Mouse (Mus musculus) large intestine, adult 2 months (tissue): ENCODE measurements around the gene Tmed9. TPM values are rescaled to one million over a fixed set of nuclear protein-coding genes. Genes with fewer than 3 reads are reported as not detected.
"Not testable (repeated sequence)": the region's sequence is repeated elsewhere in the genome, so short reads cannot be mapped to it uniquely, and the experiment has no call there.

Experiments used
- DNase-seq: peaks from one replicate; pipeline ENCODE4 v3.0.0-alpha.2; 2012; ENCODE audit warnings: low read depth, low spot score
- WGBS: fragments of 180-500 bp; shearing (Covaris S2); methylation state at CpG from one replicate; pipeline ENCODE4 v1.1.7; 2018; 5-methylcytosine and 5-hydroxymethylcytosine counted together
- polyA plus RNA-seq: library from polyadenylated mRNA; depleted of rRNA; stranded (reverse); fragments of >200 nt; gene quantifications from 2 replicates; pipeline ENCODE4 v1.2.3, GENCODE M21; 2012

Gene Tmed9
- polyA plus RNA-seq, 1 experiment = 105 TPM

DNA sequence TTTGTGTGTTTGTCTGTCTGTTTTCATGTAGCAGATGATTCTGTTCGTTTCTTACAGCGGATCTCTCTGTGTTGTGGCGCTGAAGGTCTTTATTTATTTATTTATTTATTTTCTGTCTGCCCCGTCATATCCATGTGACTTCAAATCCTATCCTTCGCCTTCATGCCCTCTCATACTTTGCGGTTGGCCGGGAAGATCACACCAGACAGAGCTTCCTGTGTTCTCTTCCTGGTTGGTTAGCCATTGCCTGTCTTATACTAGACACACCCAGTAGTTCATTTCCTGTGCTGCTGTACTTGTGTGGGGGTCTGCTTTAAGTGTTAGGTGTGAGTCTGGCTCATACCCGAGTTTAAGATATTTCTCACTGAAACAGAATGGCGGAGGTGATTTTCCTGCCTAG lies 27.1 kb downstream of the Tmed9 start:
- DNase-seq = no peak
- WGBS = 6% methylated on average over 9 of the region's 9 CpGs

DNA sequence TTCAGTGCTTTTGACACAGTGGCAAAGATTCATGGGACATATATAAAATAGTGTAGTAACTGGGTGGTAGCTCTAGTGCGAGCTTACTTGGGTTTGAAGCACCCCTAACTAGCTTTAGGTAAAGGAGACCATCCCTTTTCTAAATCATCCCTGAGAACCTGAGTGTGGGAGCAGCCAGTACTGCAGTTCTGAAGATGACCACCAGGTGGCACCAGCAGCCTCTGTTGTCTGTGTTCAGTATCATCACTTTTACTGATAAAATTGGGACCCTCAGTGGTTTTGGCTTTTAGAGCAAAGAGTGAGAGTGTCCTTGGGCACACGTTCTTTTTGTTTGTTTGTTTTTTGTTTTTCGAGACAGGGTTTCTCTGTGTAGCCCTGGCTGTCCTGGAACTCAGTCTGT lies 28.1 kb downstream of the Tmed9 start:
- 2% methylated on average over 3 of the region's 3 CpGs for WGBS
- DNase-seq = no peak

DNA sequence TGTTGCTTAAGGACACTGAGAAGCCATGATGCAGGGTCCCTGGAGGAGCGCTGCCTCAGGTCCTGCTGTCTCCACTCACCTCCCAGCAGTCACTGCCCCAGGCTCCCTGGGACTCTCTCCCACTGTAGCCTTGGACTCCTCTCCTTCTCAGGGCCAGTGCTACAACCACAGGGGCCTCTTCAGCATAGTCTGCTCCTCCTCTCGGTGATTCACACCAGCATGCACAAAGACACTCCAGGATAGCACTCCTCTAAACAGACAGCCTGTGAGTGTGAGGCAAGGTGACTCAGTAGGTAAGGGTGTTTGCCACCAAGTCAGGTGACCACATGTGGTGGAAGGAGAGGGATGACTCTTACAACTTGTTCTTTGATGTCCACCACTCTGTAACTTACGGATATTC lies 31.1 kb downstream of the Tmed9 start:
- 95% methylated on average over 3 of the region's 3 CpGs for WGBS
- DNase-seq = no peak

DNA sequence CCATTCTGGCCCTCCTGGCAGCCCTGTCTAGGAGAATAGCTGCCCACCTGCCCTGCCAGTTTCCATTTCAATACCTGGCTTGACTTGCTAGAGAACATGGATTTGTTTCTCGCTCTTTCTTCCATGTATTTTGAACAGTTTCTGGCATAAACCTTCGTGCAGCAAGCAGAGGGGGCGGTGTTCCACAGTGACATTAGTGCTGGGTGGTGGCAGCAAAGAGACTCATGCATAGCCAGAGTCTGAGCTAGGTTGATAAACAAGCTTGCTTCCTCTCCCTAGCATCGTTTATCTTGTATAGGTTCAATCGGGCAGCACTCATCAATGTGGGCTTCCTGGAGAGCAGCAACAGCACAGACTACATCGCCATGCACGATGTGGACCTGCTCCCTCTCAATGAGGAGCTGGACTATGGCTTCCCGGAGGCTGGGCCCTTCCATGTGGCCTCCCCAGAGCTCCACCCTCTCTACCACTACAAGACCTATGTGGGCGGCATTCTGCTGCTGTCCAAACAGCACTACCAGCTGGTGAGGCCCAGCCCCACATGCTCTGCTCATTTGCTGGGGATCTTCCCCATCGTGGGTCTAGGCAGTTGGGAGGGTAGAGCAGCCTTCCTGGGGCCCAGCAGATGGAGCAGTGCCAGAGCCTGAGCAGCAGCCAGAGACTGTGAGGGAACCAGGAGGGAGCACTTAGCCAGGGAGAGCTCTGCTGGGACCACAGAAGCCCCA lies 33.5 kb downstream of the Tmed9 start:
- 79% methylated on average over 10 of the region's 10 CpGs for WGBS
- no peak for DNase-seq

DNA sequence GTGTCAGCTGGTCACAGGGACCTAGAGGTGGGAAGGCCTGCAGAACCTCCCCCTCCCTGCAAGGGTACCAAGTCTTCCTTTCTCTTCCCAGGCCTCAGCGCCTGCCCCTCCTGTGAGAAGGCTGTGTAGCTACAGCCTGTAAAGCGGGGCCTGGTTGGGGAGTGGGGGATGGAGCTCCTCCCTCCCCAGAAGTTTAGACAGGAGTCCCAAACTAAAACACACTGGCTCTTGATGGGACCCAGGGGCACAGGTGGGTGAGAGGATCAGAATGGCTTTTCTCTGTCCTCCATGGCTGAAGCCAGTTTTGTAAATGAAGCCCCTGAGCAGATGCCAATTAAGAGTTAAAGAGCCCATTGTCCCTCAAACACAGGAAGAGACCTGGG lies 34.1 kb downstream of the Tmed9 start:
- no peak for DNase-seq
- WGBS = 95% methylated on average over 2 of the region's 2 CpGs

DNA sequence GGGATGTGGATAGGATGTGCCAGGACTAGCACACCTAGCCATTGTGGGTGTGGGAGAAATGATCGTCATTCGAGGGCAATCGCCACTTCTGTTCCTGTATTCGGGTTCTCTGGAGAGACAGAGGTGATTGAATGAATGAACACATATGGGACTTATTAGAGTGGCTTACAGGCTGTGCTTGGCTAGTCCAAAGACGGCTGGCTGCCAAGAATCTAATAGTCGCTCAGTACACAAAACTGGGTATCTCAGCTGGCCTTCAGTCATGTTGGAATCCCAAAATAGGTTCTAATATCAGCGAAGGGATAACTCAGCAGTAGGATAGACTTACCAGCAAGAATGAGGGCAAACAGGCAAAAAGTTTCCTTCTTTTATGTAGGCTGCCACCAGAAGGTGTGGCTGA lies 38.5 kb downstream of the Tmed9 start:
- 90% methylated on average over 7 of the region's 7 CpGs for whole genome bisulfite sequencing
- DNase-seq = no peak

DNA sequence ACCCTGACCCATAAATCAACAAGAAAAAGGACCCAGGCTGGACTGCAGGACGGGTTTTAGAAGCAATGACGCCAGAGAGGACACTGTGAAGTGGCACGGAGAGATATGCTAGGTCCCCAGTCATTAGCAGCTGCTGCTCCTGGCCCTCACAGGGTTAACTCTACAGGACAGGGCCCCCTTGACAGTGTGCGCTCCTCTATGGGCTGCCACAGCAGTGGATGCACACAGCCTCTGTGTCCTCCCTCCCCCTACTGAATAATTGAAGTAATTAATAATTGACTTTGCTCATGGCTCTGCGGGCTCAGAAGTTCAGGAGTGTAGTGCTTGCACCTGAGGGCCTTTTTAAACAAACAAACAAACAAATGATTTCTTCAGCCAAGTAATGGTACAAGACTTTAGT lies 39.9 kb downstream of the Tmed9 start:
- no peak for DNase-seq
- 59% methylated on average over 5 of the region's 5 CpGs for WGBS

DNA sequence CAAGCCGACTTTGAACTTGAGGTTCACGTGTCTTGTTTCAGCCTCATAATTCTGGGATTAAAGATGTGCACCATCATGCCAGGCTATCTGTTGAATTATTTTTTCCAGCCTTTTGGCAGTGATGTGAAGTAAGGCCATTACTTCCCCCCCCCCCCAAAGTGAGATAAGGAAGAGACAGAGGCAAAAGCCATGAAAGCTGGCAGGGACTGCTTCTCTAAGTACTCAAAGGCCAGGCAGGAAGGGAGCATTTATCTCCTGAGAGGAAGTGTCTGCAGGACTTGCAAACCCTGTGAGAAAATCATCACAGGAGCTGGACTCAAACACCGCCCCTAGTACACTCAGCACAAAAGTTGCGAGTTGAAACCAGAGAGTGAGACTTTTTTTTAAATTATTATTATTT lies 45.8 kb downstream of the Tmed9 start:
- WGBS = 86% methylated on average over 4 of the region's 4 CpGs
- no peak for DNase-seq

DNA sequence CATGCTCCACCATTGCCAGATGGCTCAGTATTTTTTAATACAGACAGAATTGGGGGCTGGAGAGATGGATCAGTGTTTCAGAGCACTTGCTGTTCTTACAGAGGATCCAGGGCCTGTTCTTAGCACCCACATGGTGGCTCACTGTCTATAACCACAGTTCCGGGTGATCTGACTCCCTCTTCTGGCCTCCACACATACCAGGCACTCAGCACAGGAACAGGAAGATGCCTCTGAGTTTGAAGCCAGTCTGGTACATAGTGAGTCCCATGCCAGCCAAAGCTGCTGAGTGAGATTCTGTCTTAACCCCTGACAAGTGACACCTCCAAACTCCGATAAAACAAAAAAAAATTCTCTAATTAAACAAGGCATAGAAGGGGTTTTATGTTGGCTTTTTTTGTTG lies 46.7 kb downstream of the Tmed9 start:
- whole genome bisulfite sequencing = 68% methylated on average over 2 of the region's 2 CpGs

DNA sequence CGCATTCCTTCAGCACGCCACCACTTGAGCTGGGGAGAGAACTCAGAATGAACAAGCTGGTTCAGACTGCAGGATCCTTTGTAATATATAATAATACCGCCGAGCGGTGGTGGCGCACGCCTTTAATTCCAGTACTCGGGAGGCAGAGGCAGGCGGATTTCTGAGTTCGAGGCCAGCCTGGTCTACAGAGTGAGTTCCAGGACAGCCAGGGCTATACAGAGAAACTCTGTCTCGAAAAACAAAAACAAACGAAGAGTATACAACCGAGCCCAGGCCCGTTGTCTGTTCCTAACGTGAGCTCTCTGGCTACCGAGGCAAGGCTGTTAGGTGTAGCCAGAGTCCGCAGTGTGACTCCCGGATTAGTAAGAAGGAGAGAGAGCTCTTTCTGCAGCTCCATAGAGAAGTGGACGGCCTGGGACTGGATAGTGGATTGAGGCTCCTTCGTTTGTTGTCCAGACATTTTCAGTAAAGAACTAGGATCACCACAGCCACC lies 48.7 kb downstream of the Tmed9 start:
- not testable (repeated sequence) for DNase-seq
- WGBS = 9% methylated on average over 20 of the region's 20 CpGs

More for the DNA sequence above, 46.7 kb downstream of the Tmed9 start:
- DNase-seq = no peak

DNA sequence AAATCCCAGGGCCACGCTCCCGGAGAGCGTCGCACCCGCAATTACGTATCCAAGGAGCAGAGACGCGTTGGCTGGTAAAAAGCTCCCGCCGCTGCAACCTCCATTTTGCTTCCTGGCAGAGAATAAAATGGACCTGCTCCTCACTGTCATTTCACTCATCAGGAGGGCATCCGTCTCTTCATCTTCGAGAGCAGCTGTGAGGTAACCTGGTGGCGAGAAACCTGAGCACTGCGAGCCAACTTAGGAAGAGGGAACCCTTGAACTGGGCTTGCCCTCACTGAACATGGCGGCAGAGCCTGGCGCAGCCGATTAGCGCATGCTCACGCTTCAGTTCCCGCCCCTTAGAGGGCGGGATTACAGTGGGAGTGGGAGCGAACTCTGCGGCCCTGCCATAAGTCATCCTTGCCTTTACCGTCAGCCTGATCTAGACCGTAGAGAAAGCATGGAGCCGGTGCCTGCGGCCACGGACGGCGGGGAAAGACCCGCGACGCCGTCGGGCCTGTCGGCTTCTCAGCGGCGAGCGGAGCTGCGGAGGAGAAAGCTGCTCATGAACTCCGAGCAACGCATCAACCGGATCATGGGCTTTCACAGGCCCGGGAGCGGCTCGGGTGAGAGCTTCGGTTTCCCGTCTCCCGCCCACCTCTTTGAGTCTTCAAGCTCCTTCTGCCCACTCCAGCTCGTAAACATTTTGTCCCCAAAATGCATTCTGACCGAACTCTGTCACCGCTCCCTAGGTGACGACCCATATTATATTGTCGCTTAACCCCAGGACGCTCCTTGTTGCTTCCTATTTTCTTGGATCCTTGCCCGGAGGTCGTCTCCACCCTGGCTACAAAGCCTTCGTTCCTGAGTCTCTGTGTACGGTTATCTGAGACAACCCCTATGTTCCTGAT lies 49.4 kb downstream of the Tmed9 start, which contains the start of gene Caml:
Caml (plus strand) TSS at position 357 of the 893 bp plus-strand sequence.
- DNase-seq = peak; percentile 88
- under 1% methylated on average over 59 of the region's 59 CpGs for WGBS

DNA sequence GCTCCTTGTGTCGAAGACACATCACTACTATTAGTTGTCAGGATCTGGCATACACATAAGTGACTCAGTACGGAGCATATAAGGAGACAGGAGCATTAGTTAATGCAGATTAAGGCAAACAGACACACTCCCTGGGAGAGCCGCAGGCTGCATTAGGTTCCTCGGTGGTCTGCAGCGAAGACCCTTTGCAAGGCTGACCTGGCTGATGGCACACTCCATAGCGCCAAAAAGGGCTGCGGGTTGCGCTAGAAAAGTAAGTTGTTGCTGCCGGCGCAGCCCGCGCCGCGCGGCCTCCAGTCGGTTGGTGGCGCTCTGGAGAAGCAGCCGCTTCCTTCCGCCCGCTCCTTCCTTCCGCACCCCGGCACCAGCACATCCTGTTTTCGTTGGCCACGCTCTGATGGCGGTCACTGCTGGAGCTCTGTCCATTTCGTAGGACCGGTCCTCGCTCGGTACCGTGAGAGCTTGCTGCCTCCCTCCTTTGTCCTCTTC lies 61.2 kb downstream of the Tmed9 start, which contains the start of gene Ddx46:
Ddx46 (plus strand) TSS at position 389 of the 489 bp plus-strand sequence.
- WGBS = 3% methylated on average over 30 of the region's 30 CpGs
- DNase-seq = peak; percentile 52

DNA sequence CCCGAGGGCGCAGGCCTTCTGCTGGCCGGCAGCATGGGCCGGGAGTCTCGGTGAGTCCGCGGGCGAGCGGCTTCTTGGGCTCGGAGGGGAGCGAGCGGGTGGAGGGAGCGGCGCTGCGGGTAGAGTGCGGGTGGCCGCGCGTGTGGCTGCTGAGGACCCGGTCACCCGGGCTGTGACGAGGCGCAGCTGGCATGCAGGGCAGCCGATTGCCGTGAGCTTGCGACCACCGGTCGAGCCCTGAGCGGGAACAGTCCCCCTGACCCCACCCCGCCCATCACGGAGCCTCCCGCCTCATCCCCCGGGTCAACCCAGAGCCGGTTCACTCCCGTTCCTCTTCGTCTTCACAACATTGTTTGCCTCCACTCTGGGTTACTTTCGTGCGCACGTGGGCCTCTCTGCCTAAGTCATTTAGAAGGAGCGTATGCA lies 61.6 kb downstream of the Tmed9 start:
- WGBS = under 1% methylated on average over 40 of the region's 40 CpGs
- no peak for DNase-seq

DNA sequence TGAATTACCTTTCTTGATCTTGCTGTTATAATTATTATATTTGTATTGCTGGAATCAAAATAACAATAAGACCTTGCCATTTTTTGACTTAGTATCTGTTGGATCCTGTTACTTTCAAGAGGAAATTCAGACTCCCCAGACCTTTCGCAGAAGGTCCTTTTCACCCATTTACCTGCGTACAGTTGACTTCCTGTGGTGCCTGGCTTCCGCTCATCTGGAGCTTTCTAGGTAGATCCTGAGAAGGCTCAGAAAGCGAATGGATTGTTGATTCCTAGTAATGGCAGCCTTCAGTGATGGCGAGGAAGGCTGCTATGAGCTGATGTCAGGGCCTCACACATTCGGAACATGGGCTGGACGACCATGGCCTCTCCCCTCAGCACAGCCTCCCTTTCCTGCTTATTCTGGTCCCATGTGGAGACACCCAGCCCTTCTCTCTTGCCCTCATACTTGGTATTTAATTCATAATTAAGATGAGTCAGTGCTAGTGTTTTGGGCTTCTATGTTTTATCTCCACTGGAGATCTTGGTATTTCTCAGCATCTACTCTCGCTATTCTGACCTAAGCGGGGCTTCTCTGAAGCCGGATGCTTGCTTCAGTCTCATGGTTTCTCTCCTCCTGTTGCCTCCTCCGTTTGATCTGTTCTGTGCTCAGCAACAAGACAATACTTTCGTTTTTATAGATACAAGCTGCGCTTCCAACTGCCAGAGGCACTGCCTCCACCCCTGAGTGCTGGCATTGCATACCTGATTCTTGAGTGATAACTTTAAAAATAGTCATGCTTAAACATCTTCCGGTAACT lies 62.9 kb downstream of the Tmed9 start:
- DNase-seq = no peak
- WGBS = 87% methylated on average over 14 of the region's 14 CpGs

DNA sequence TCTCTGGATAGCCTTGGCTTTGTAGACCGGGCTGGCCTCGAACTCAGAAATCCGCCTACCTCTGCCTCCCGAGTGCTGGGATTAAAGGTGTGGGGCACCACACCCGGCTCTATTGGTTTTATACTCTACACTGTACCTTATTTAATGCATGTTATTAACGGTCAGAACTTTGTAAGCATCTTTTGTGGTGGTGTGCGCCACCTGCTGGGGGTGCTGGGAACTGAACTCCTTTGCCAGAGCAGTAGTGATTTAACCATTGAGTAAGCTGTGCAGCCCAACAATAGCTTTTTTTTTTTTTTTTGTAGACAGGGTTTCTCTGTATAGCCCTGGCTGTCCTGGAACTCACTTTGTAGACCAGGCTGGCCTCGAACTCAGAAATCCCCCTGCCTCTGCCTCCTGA lies 66.9 kb downstream of the Tmed9 start:
- not testable (repeated sequence) for DNase-seq
- 30% methylated on average over 8 of the region's 8 CpGs for WGBS

DNA sequence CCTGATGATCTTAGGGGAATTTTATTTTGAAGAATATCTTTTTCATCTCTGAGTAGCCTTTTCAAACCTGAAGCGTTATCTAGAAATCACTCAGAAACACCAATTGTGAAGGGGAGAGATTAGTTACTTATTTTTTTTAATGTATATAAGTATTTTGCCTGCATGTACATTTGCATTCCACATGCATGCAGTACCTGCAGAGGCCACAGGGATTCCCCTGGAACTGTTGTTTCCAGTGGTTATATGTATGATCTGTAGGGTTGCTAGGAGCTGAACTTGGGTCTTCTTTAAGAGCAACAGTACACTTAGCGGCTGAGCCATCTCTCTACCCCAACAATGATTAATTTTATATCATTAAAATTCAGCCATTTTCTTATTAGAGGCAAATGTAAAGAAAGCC lies 71.0 kb downstream of the Tmed9 start:
- WGBS = 93% methylated on average over 2 of the region's 2 CpGs
- no peak for DNase-seq
